Mouse (Mus musculus) CH12.LX (cell line): ENCODE data around the gene Zfp414.

Experiments
- CTCF ChIP-seq, 2 experiments: IDR thresholded peaks in 1 of 2; conservative IDR thresholded peaks in 1 of 2; 2 replicates each; pipeline ENCODE4 v1.5.1; 2011 to 2012; ENCODE audit warnings: low read depth in 2 of 2, low read length in 2 of 2, improper control_type of control experiment in 1 of 2, inconsistent platforms in 1 of 2, mild to moderate bottlenecking in 1 of 2, moderate library complexity in 1 of 2
- E2F4 ChIP-seq: IDR thresholded peaks from 2 replicates; pipeline ENCODE4 v1.6.1; 2011; ENCODE audit warnings: low read depth, low read length, improper control_type of control experiment; ENCODE audit not compliant: insufficient replicate concordance
- EP300 ChIP-seq: IDR thresholded peaks from 2 replicates; pipeline ENCODE4 v1.6.1; 2011; ENCODE audit warnings: low read length, improper control_type of control experiment
- MAFK ChIP-seq: IDR thresholded peaks from 2 replicates; pipeline ENCODE4 v1.6.1; 2011; ENCODE audit warnings: low read length, improper control_type of control experiment; ENCODE audit not compliant: insufficient replicate concordance
- MAX ChIP-seq: IDR thresholded peaks from 2 replicates; pipeline ENCODE4 v1.6.1; 2011; ENCODE audit warnings: low read length, improper control_type of control experiment
- MEF2A ChIP-seq: IDR thresholded peaks from 2 replicates; pipeline ENCODE4 v1.6.1; 2014; ENCODE audit warnings: low read depth, mild to moderate bottlenecking, inconsistent platforms, low read length, improper control_type of control experiment, borderline replicate concordance
- POLR2A ChIP-seq: IDR thresholded peaks from 2 replicates; pipeline ENCODE4 v1.6.1; 2011; ENCODE audit warnings: low read depth, mild to moderate bottlenecking, improper control_type of control experiment, low read length
- TBP ChIP-seq: conservative IDR thresholded peaks from 2 replicates; pipeline ENCODE4 v1.6.1; 2011; ENCODE audit warnings: low read depth, low read length, improper control_type of control experiment
- ZC3H11A ChIP-seq: IDR thresholded peaks from 2 replicates; pipeline ENCODE4 v1.6.1; 2012; ENCODE audit warnings: low read depth, mild to moderate bottlenecking, inconsistent platforms, low read length, improper control_type of control experiment
- ZNF384 ChIP-seq: IDR thresholded peaks from 2 replicates; pipeline ENCODE4 v1.6.1; 2012; ENCODE audit warnings: low read depth, low read length, improper control_type of control experiment, inconsistent platforms

DNA sequence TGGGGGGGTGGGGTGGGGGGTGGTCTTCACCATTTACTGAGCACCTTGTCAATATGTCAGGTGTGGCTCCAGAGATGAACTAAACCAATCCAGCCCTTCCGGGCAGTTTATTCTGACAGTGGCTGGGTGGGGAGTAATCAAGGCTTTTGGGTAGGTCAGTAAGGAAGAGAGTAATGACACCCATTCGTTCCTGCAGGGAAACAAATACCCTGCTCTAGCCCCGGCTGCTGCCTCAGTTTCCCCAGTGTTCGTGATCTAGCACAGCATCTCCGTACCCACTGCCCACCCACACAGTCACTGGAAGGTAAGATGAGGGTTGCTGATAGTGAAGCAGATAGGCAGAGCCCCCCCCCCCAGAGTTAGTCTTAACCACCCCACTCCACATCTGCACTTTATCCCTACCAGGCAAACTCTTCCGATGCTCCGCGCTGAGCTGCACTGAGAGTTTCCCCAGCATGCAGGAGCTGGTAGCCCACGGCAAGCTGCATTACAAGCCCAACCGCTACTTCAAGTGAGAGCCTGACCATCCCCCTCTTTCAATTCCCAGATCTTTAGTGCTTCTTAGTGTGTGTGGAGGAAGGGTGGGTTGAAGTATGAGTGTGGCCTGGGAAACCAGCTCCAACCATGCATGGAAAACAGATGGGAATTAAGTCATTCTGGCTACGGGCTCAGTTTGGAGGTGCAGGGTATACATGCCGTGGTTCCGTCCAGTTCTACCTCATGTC is 1.4 kb downstream of the Zfp414 start:
- TF ChIP-seq POLR2A (no peak), MAX (no peak), EP300 (no peak), CTCF (conservative IDR thresholded peaks at IDR 0.05 in 1 of 2, IDR thresholded peaks at IDR 0.05 in 1 of 2; ENCODE audit: low read depth in 2 of 2, low read length in 2 of 2) (no peak), E2F4 (no peak), MAFK (no peak), MEF2A (no peak), ZC3H11A (no peak), TBP (no peak), ZNF384 (no peak)
